Mouse (Mus musculus) ES-E14 (cell line): Measurements from ENCODE around the gene Ephb1.

ENCODE experiments used
- CHD2 ChIP-seq: IDR thresholded peaks from 2 replicates; pipeline ENCODE4 v1.6.1; 2014; ENCODE audit warnings: mild to moderate bottlenecking, low read depth, low read length, inconsistent platforms
- HCFC1 ChIP-seq: IDR thresholded peaks from 2 replicates; pipeline ENCODE4 v1.6.1; 2012; ENCODE audit warnings: low read length, inconsistent platforms, borderline replicate concordance; ENCODE audit not compliant: insufficient read depth
- MAFK ChIP-seq: IDR thresholded peaks from 2 replicates; pipeline ENCODE4 v1.6.1; 2014; ENCODE audit warnings: mild to moderate bottlenecking, low read depth, low read length, inconsistent platforms; ENCODE audit not compliant: insufficient read depth
- ZC3H11A ChIP-seq: IDR thresholded peaks from 2 replicates; pipeline ENCODE4 v1.6.1; 2012; ENCODE audit warnings: low read depth, mild to moderate bottlenecking, inconsistent platforms, low read length, borderline replicate concordance
- ZNF384 ChIP-seq: IDR thresholded peaks from 2 replicates; pipeline ENCODE4 v1.6.1; 2012; ENCODE audit warnings: low read depth, low read length, inconsistent platforms

- TF ChIP-seq ZNF384 (no peak), ZC3H11A (no peak), MAFK (no peak), HCFC1 (no peak), CHD2 (no peak)
Observed at GRCm38 (mm10) chr9:101986910-101987309, 367.6 kb downstream of the Ephb1 start.
